Mouse (Mus musculus) skeletal muscle tissue, adult 2 months (tissue): ENCODE measurements around the gene Gne.
"Not testable (repeated sequence)": the region's sequence is repeated elsewhere in the genome, so short reads cannot be mapped to it uniquely, and the experiment has no call there.

Experiments
- DNase-seq: peaks from one replicate; pipeline ENCODE4 v3.0.0-alpha.2; 2012; ENCODE audit warnings: low read depth, low spot score

Gene Gne

GRCm38 (mm10) chr4:44072873-44073441 lies 11.0 kb downstream of the Gne start:
- no peak for DNase-seq

- peak; percentile 87 for DNase-seq
These were observed 11.7 kb downstream of the Gne start for GRCm38 (mm10) chr4:44072146-44072872.

- no peak for DNase-seq
These were observed 12.2 kb downstream of the Gne start for GRCm38 (mm10) chr4:44071741-44072145.

- no peak for DNase-seq
These were observed 13.3 kb downstream of the Gne start for GRCm38 (mm10) chr4:44070641-44071040.

- no peak for DNase-seq
These were observed 14.6 kb downstream of the Gne start for GRCm38 (mm10) chr4:44069411-44069810.

GRCm38 (mm10) chr4:44068736-44069135 lies 15.2 kb downstream of the Gne start:
- no peak for DNase-seq

- DNase-seq, result no peak
These were observed 17.1 kb downstream of the Gne start for GRCm38 (mm10) chr4:44066891-44067290.

GRCm38 (mm10) chr4:44065355-44066025 lies 18.5 kb downstream of the Gne start:
- DNase-seq, result peak; percentile 73

- DNase-seq, result no peak
These were observed 21.2 kb downstream of the Gne start for GRCm38 (mm10) chr4:44062816-44063215.

GRCm38 (mm10) chr4:44062062-44062461 lies 21.9 kb downstream of the Gne start:
- no peak for DNase-seq

- DNase-seq, result no peak
These were observed 24.3 kb downstream of the Gne start for GRCm38 (mm10) chr4:44059674-44060073.

- no peak for DNase-seq
These were observed 34.2 kb downstream of the Gne start for GRCm38 (mm10) chr4:44049812-44050211.

- DNase-seq, result no peak
These were observed 37.9 kb downstream of the Gne start for GRCm38 (mm10) chr4:44046066-44046465.

GRCm38 (mm10) chr4:44044685-44045356 lies 39.2 kb downstream of the Gne start:
- no peak for DNase-seq

- DNase-seq, result not testable (repeated sequence)
These were observed 40.8 kb downstream of the Gne start for GRCm38 (mm10) chr4:44043182-44043581.

- DNase-seq, result no peak
These were observed 41.5 kb downstream of the Gne start for GRCm38 (mm10) chr4:44042429-44042828.

- no peak for DNase-seq
These were observed 43.2 kb downstream of the Gne start for GRCm38 (mm10) chr4:44040802-44041201.

GRCm38 (mm10) chr4:44036455-44036854 lies 47.5 kb downstream of the Gne start:
- DNase-seq, result no peak

- peak; percentile 74 for DNase-seq
These were observed 52.5 kb downstream of the Gne start for GRCm38 (mm10) chr4:44031521-44031920.

- peak; percentile 85 for DNase-seq
These were observed 54.3 kb downstream of the Gne start for GRCm38 (mm10) chr4:44029661-44030066.

- DNase-seq, result no peak
These were observed 55.5 kb downstream of the Gne start for GRCm38 (mm10) chr4:44028303-44029135.
